Mouse (Mus musculus): Measurements from ENCODE around the gene Dis3l. TPM values are rescaled to one million over a fixed set of nuclear protein-coding genes. Genes with fewer than 3 reads are reported as not detected.

The Dis3l gene
- polyA plus RNA-seq, 1 experiment from 2014 or later, result 20.0 TPM

- H3K4me3 ChIP-seq, result no peak overlapping the region
- H3K9me3 ChIP-seq, result no peaks in the 10 kb centered on the region
- 74% methylated on average over 10 of the region's 10 CpGs for WGBS
- no peak for DNase-seq (ENCODE audit: low spot score)
- H3K4me1 ChIP-seq, result no peaks in the 10 kb centered on the region
- H3K27ac ChIP-seq, result no peak overlapping the region
- H3K36me3 ChIP-seq, result no peaks in the 10 kb centered on the region
- H3K27me3 ChIP-seq (ENCODE audit: insufficient read depth, poor library complexity, severe bottlenecking), result no peaks in the 10 kb centered on the region
Measured at GRCm38 (mm10) chr9:64268196-64268595, 72.9 kb downstream of the Dis3l start.

GRCm38 (mm10) chr9:64267231-64267630 is 73.9 kb downstream of the Dis3l start:
- Histone ChIP-seq H3K4me1 (no peaks in the 10 kb centered on the region), H3K9me3 (no peaks in the 10 kb centered on the region), H3K4me3 (no peak overlapping the region), H3K36me3 (no peaks in the 10 kb centered on the region), H3K27me3 (ENCODE audit: insufficient read depth, poor library complexity, severe bottlenecking) (no peaks in the 10 kb centered on the region), H3K27ac (no peak overlapping the region)
- WGBS, result 93% methylated on average over 1 of the region's 1 CpGs
- no peak for DNase-seq (ENCODE audit: low spot score)

GRCm38 (mm10) chr9:64264813-64265212 is 76.3 kb downstream of the Dis3l start:
- Histone ChIP-seq H3K27ac (no peak overlapping the region), H3K4me1 (no peaks in the 10 kb centered on the region), H3K9me3 (no peaks in the 10 kb centered on the region), H3K4me3 (no peak overlapping the region), H3K27me3 (ENCODE audit: insufficient read depth, poor library complexity, severe bottlenecking) (no peaks in the 10 kb centered on the region), H3K36me3 (no peaks in the 10 kb centered on the region)
- 48% methylated on average over 1 of the region's 1 CpGs for WGBS
- DNase-seq (ENCODE audit: low spot score), result no peak

- Histone ChIP-seq H3K9me3 (no peaks in the 10 kb centered on the region), H3K4me1 (no peaks in the 10 kb centered on the region), H3K27me3 (ENCODE audit: insufficient read depth, poor library complexity, severe bottlenecking) (no peaks in the 10 kb centered on the region), H3K36me3 (no peaks in the 10 kb centered on the region), H3K4me3 (no peak overlapping the region), H3K27ac (no peak overlapping the region)
- whole genome bisulfite sequencing, result 86% methylated on average over 4 of the region's 4 CpGs
- no peak for DNase-seq (ENCODE audit: low spot score)
Measured at GRCm38 (mm10) chr9:64261023-64261422, 80.1 kb downstream of the Dis3l start.

GRCm38 (mm10) chr9:64259906-64260305 is 81.2 kb downstream of the Dis3l start:
- Histone ChIP-seq H3K4me3 (no peak overlapping the region), H3K4me1 (no peaks in the 10 kb centered on the region), H3K27me3 (ENCODE audit: insufficient read depth, poor library complexity, severe bottlenecking) (no peaks in the 10 kb centered on the region), H3K27ac (no peak overlapping the region), H3K9me3 (no peaks in the 10 kb centered on the region), H3K36me3 (no peaks in the 10 kb centered on the region)
- WGBS, result 83% methylated on average over 5 of the region's 5 CpGs
- DNase-seq (ENCODE audit: low spot score), result no peak

Other genes starting within 250 kb of the Dis3l start
- gene Lctl, start 224.1 kb downstream of the Dis3l start, polyA plus RNA-seq (2016; fragmentation: Nextera tagmentation; extraction: Ambion mirVana), result not detected in 2 replicates
- gene Zwilch, start 168.2 kb downstream of the Dis3l start, polyA plus RNA-seq (2016; fragmentation: Nextera tagmentation; extraction: Ambion mirVana), result 28.1 and 31.6 TPM in 2 replicates
- gene Rpl4, start 167.9 kb downstream of the Dis3l start, polyA plus RNA-seq (2016; fragmentation: Nextera tagmentation; extraction: Ambion mirVana), result 998 and 1,151 TPM in 2 replicates
- gene Snapc5, start 162.0 kb downstream of the Dis3l start, polyA plus RNA-seq (2016; fragmentation: Nextera tagmentation; extraction: Ambion mirVana), result 25.8 and 29.8 TPM in 2 replicates
- 3.2 TPM in 2 replicates for gene Uchl4, start 106.1 kb downstream of the Dis3l start, polyA plus RNA-seq (2016; fragmentation: Nextera tagmentation; extraction: Ambion mirVana)
- gene Map2k1, start 87.7 kb downstream of the Dis3l start, polyA plus RNA-seq (2016; fragmentation: Nextera tagmentation; extraction: Ambion mirVana), result 108 and 118 TPM in 2 replicates
- gene Tipin, start 59.7 kb downstream of the Dis3l start, polyA plus RNA-seq (2016; fragmentation: Nextera tagmentation; extraction: Ambion mirVana), result 170 and 220 TPM in 2 replicates
- 0.31 and 0.40 TPM in 2 replicates for gene Megf11, start 44.3 kb upstream of the Dis3l start, polyA plus RNA-seq (2016; fragmentation: Nextera tagmentation; extraction: Ambion mirVana)

All from heart, embryonic 10.5 days (tissue).